8 mouse cellular contexts compared by ENCODE assay signal in the genomic region with DNA sequence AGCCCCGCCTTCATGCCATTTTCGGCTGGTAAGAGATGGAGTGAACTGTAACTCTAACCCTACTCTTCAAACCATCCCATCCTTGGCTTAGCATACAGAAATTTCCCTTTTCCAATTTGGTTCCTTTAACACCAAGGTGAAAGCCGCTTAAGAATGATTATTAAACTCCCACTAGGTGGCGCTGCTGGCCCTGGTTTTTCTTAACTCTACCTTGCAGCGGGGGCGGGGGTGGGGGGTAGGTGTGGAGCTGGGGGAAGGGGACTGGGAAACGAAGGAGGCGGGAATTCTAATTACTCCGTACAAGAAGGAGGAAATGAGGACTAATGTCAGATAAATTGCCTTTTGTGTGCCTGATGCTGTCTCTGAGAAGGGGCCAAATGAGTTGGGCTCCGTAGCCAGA. TPM values are rescaled to one million over a fixed set of nuclear protein-coding genes. Genes with fewer than 3 reads are reported as not detected.
A peak's percentile ranks its signal among the peaks of the same experiment; 100 is the strongest.
DNase-seq lines count a peak whose midpoint lies in the region; ATAC-seq lines count a peak whose summit lies in the region.
"Had no signal": no experiment of that assay in that cellular context is flagged by ENCODE, and none has a peak within 500 bp of the region (broad histone marks: within the 10 kb centered on the region; RNA-seq: fewer than 3 reads in every experiment).

No protein-coding gene starts in this region.

- no peak for ATAC-seq in midbrain, embryonic 15.5 days (replicated peaks)

- H3K9ac ChIP-seq in midbrain, embryonic 15.5 days, result no peak overlapping the region
- H3K9ac ChIP-seq: heart, embryonic 13.5 days had no signal

- intact Hi-C loops in heart, postnatal 36 days (cut with DNase I), result loop anchor here (2.0 kb wide), 2 partner anchors 144 to 152 kb away; no protein-coding TSS in a partner anchor

- no peak overlapping the region for H3K27ac ChIP-seq in midbrain, embryonic 10.5 days (replicated peaks)
- H3K27ac ChIP-seq in midbrain, embryonic 15.5 days, result no peak overlapping the region
- no peak overlapping the region for H3K27ac ChIP-seq in limb, embryonic 10.5 days
- H3K27ac ChIP-seq: heart, embryonic 13.5 days had no signal

- no peaks in the 10 kb centered on the region for H3K36me3 ChIP-seq in midbrain, embryonic 10.5 days
- H3K36me3 ChIP-seq in midbrain, embryonic 15.5 days (replicated peaks), result no peaks in the 10 kb centered on the region
- no peaks in the 10 kb centered on the region for H3K36me3 ChIP-seq in limb, embryonic 10.5 days
- H3K36me3 ChIP-seq: heart, embryonic 13.5 days had no signal

- 18% methylated on average over 10 of the region's 10 CpGs for WGBS in midbrain, embryonic 10.5 days
- WGBS in midbrain, embryonic 15.5 days, result 15% methylated on average over 10 of the region's 10 CpGs
- WGBS in limb, embryonic 10.5 days, result 17% methylated on average over 10 of the region's 10 CpGs

- H3K27me3 ChIP-seq in midbrain, embryonic 10.5 days (ENCODE audit: low read depth, poor library complexity, severe bottlenecking), result no peaks in the 10 kb centered on the region
- H3K27me3 ChIP-seq in midbrain, embryonic 15.5 days (replicated peaks), result no peaks in the 10 kb centered on the region
- H3K27me3 ChIP-seq in limb, embryonic 10.5 days (ENCODE audit: low read depth, poor library complexity, severe bottlenecking), result no peaks in the 10 kb centered on the region
- H3K27me3 ChIP-seq: heart, embryonic 13.5 days had no signal

- no peak overlapping the region for H3K4me3 ChIP-seq in midbrain, embryonic 10.5 days
- no peak overlapping the region for H3K4me3 ChIP-seq in midbrain, embryonic 15.5 days
- no peak overlapping the region for H3K4me3 ChIP-seq in limb, embryonic 10.5 days
- H3K4me3 ChIP-seq: heart, embryonic 13.5 days had no signal

- peaks cover 11% of the 10 kb centered on the region for H3K9me3 ChIP-seq in midbrain, embryonic 10.5 days (replicated peaks)
- no peaks in the 10 kb centered on the region for H3K9me3 ChIP-seq in midbrain, embryonic 15.5 days
- H3K9me3 ChIP-seq in limb, embryonic 10.5 days (replicated peaks), result no peaks in the 10 kb centered on the region

- DNase-seq in midbrain, embryonic 10.5 days (ENCODE audit: low spot score), result peak; percentile 53
- peak; percentile 89 for DNase-seq in ZHBTc4 (ENCODE audit: low read depth, low spot score)
- DNase-seq in cerebellum, postnatal 10 days, result peak; percentile 87 to 91
- peak; percentile 61 to 66 for DNase-seq in heart, postnatal 36 days
- DNase-seq in limb, embryonic 10.5 days (ENCODE audit: low spot score), result peak; percentile 75
- DNase-seq in right cerebral cortex, postnatal 4 days, result peak; percentile 76

- no peaks in the 10 kb centered on the region for H3K4me1 ChIP-seq in midbrain, embryonic 10.5 days
- no peaks in the 10 kb centered on the region for H3K4me1 ChIP-seq in midbrain, embryonic 15.5 days
- no peaks in the 10 kb centered on the region for H3K4me1 ChIP-seq in limb, embryonic 10.5 days

- H3K4me2 ChIP-seq in midbrain, embryonic 15.5 days, result no peak overlapping the region
- H3K4me2 ChIP-seq: heart, embryonic 13.5 days had no signal

RNA-seq across cellular contexts. Expression of gene Cyp2f2, which starts 12.9 kb away (rescaled TPM):
- not detected in 2 replicates for polyA plus RNA-seq in midbrain, embryonic 10.5 days (2016; fragmentation: Nextera tagmentation; extraction: Ambion mirVana)
- 0.09 and 0.15 TPM in 2 replicates for polyA plus RNA-seq in midbrain, embryonic 15.5 days (2015; fragmentation: Nextera tagmentation; extraction: Ambion mirVana)
- under 1 TPM; 0.22 to 0.43 TPM for total RNA-seq in heart, postnatal 36 days (2021)
- not detected in 2 replicates for polyA plus RNA-seq in limb, embryonic 10.5 days (2016; fragmentation: Nextera tagmentation; extraction: Ambion mirVana)
- polyA plus RNA-seq: heart, embryonic 13.5 days had no signal

RNA-seq across cellular contexts. Expression of gene Cyp2t4, which starts 20.9 kb away (rescaled TPM):
- 0.12 and 0.19 TPM in 2 replicates for polyA plus RNA-seq in midbrain, embryonic 10.5 days (2016; fragmentation: Nextera tagmentation; extraction: Ambion mirVana)
- polyA plus RNA-seq in midbrain, embryonic 15.5 days (2015; fragmentation: Nextera tagmentation; extraction: Ambion mirVana), result 0.11 TPM in 1 of 2 replicates, not detected in the other
- total RNA-seq in heart, postnatal 36 days (2021), result not detected
- polyA plus RNA-seq in limb, embryonic 10.5 days (2016; fragmentation: Nextera tagmentation; extraction: Ambion mirVana), result 0.11 and 0.19 TPM in 2 replicates

RNA-seq across cellular contexts. Expression of gene Egln2, which starts 34.0 kb away (rescaled TPM):
- 80.4 and 84.4 TPM in 2 replicates for polyA plus RNA-seq in midbrain, embryonic 10.5 days (2016; fragmentation: Nextera tagmentation; extraction: Ambion mirVana)
- 113 and 126 TPM in 2 replicates for polyA plus RNA-seq in midbrain, embryonic 15.5 days (2015; fragmentation: Nextera tagmentation; extraction: Ambion mirVana)
- 10 to 100 TPM; 59.3 to 61.7 TPM for total RNA-seq in heart, postnatal 36 days (2021)
- polyA plus RNA-seq in limb, embryonic 10.5 days (2016; fragmentation: Nextera tagmentation; extraction: Ambion mirVana), result 95.2 and 97.8 TPM in 2 replicates

RNA-seq across cellular contexts. Expression of gene Rab4b, which starts 46.1 kb away (rescaled TPM):
- 69.0 and 71.0 TPM in 2 replicates for polyA plus RNA-seq in midbrain, embryonic 10.5 days (2016; fragmentation: Nextera tagmentation; extraction: Ambion mirVana)
- 101 and 107 TPM in 2 replicates for polyA plus RNA-seq in midbrain, embryonic 15.5 days (2015; fragmentation: Nextera tagmentation; extraction: Ambion mirVana)
- total RNA-seq in heart, postnatal 36 days (2021), result 10 to 100 TPM; 14.5 to 15.7 TPM
- 59.8 and 67.0 TPM in 2 replicates for polyA plus RNA-seq in limb, embryonic 10.5 days (2016; fragmentation: Nextera tagmentation; extraction: Ambion mirVana)

RNA-seq across cellular contexts. Expression of gene Gm21983, which starts 48.3 kb away (rescaled TPM):
- polyA plus RNA-seq in midbrain, embryonic 10.5 days (2016; fragmentation: Nextera tagmentation; extraction: Ambion mirVana), result not detected in 2 replicates
- polyA plus RNA-seq in midbrain, embryonic 15.5 days (2015; fragmentation: Nextera tagmentation; extraction: Ambion mirVana), result 0.40 and 0.62 TPM in 2 replicates
- not detected for total RNA-seq in heart, postnatal 36 days (2021)
- polyA plus RNA-seq in limb, embryonic 10.5 days (2016; fragmentation: Nextera tagmentation; extraction: Ambion mirVana), result 0.81 TPM in 1 of 2 replicates, not detected in the other
